Mouse (Mus musculus): ENCODE data around the gene Tnfaip1.
"Not testable (repeated sequence)": the region's sequence is repeated elsewhere in the genome, so short reads cannot be mapped to it uniquely, and the experiment has no call there.

Gene Tnfaip1

GRCm38 (mm10) chr11:78536690-78537084, 555 bp upstream of the Tnfaip1 start:
- no peak for DNase-seq (ENCODE audit: low spot score)

DNA sequence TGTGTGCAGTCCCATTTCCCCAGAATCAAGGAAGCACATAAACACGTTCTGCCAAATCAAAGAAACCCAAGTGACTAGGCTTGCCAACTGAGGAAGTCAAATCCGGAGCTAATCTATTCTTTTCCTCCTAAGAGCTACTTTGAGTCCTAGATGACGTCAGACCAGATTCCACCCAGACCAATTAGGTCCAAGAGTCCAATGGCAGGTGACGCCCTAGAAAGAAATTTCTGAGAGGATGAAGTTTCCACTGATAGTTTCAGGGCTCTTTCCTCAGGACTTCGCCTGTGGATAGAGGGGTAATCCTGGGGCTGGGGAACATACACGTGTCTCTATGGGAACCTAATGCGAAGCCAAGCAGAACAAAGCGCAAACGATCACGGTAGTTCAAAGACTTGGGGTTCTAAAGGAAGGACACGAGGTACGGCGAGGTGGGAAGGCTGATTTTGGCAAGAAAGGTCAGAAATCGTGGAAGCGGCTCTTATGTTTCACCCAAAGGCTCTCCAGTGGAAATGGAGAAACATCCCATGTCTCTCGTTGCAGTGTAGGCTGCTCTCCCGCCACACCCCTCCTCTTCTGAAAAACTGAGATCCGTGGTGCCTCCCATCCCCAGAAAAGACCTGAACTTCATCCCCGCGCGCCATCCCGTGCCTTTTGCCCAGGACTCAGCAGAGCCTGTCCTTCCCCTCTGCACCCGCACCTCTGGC, 604 bp downstream of the Tnfaip1 start:
- peak; percentile 56 for DNase-seq (ENCODE audit: low spot score)

DNA sequence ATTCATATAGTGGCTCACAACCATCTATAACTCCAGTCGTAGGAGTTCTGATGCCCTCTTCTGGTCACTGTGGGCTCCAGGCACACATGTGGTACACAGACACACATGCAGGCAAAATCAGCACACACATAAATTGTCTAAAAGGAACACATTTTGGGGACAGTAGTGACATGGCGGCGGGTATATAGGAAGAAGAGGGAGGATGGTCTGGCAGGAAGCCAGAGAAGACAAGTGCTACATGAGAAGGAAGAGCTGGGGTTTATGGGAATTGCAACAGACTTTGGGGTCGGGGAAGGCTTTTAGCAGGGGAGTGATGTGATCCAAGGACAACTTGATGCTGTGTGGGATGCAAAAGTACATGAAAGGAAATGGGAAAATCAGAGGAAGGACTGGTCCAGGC, 1.6 kb downstream of the Tnfaip1 start:
- DNase-seq (ENCODE audit: low spot score) = no peak

DNA sequence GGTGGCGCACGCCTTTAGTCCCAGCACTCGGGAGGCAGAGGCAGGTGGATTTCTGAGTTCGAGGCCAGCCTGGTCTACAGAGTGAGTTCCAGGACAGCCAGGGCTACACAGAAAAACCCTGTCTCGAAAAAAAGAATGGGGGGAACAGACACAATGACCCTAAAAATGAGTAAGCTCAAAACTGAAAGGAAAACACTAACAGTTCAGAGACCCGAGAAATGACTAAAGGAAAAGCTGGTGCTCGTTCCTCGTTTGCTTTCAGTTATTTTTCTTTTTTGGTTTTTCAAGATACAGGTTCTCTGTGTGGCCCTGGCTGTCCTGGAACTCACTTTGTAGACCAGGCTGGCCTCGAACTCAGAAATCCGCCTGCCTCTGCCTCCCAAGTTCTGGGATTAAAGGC, 4.6 kb downstream of the Tnfaip1 start:
- DNase-seq (ENCODE audit: low spot score) = not testable (repeated sequence)

- no peak for DNase-seq (ENCODE audit: low spot score)
Measured at GRCm38 (mm10) chr11:78531046-78531445, 5.1 kb downstream of the Tnfaip1 start.

DNA sequence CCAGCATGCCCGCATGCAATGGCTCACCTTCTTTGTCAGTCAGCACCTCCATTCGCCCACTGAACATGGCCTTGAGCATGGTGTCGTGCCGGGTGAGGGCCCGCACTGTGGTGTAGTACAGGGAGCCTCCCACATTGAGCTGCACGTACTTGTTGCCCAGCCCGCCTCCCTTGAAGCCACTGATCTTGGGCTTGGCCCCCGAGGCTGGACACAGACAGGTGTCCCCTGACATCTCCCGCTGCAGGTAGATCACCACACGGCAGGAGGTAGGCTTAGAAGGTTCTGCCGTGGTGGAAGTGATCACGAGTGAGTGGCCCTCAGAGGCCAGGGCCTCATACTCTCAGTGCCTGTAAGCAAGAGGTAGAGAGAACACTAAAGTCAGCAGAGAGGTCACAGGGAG, 6.1 kb downstream of the Tnfaip1 start:
- no peak for DNase-seq (ENCODE audit: low spot score)

DNA sequence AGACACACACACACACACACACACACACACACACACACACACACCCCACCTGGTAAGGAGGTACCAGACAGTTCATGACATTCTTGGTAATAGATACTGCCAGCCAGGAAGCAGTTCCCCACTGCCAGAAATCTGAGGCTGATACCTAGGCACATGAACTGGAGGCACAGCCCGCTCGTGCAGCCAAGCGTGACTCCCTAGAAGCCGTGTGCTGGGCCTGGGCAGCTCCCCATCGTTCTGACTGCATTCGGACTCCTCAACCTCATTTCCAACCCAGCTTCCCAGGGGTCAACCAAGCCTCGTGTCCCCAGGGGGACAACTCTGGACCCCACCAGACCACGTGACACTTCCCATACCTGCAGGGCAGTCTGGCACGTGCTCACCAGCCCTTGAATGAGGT, 7.4 kb downstream of the Tnfaip1 start:
- DNase-seq (ENCODE audit: low spot score) = no peak

DNA sequence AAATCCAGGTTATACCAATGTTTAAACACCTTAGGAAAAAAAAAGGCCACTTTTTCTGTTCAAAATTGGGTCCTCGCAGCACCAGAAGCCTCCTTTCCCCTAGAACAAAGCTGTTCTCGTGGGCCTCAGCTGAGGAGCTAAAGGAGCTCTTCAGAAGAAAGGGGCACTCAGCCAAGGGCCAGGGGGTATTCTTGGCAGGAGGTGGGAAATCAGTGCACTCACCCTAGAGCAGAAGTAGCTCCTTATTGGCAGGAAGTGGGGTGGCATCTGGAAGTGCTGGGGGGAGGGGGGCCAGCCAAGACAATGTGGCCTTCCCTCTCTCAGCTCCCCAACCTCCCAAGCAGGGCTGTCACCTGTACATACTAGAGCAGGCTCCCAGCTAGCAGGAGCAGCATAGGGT, 11.3 kb downstream of the Tnfaip1 start:
- no peak for DNase-seq (ENCODE audit: low spot score)

- DNase-seq (ENCODE audit: low spot score) = no peak
Measured at GRCm38 (mm10) chr11:78523241-78523955, 12.7 kb downstream of the Tnfaip1 start.

DNA sequence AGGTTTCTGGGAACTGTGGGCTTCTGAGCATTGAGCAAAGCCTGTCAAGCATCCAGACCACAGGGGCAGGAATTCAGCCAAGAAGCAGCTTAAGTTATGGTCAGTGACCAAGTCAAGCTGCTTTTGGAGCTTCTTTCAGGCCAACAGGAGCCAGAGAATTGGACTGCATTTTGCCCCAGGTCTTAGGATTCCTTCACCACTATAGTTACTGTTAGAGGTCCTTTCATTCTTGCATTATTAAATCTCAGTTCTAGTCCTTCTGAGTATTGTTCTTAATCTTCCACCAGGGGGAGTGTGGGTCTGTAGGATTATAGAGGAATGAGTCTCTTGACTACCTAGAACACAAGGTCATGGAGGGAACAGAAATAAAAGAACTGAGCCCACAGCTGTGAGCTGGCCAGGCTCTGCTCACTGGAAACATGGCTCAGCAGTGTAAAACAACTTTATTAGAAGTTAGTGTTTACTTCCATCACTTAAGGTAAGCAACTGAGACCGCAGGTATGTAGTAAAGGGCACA, 13.6 kb downstream of the Tnfaip1 start:
- DNase-seq (ENCODE audit: low spot score) = peak; percentile 46

GRCm38 (mm10) chr11:78521880-78522279, 14.3 kb downstream of the Tnfaip1 start:
- no peak for DNase-seq (ENCODE audit: low spot score)

- DNase-seq (ENCODE audit: low spot score) = no peak
Measured at GRCm38 (mm10) chr11:78518931-78519330, 17.2 kb downstream of the Tnfaip1 start.

GRCm38 (mm10) chr11:78515549-78516325, 20.4 kb downstream of the Tnfaip1 start:
- no peak for DNase-seq (ENCODE audit: low spot score)

DNA sequence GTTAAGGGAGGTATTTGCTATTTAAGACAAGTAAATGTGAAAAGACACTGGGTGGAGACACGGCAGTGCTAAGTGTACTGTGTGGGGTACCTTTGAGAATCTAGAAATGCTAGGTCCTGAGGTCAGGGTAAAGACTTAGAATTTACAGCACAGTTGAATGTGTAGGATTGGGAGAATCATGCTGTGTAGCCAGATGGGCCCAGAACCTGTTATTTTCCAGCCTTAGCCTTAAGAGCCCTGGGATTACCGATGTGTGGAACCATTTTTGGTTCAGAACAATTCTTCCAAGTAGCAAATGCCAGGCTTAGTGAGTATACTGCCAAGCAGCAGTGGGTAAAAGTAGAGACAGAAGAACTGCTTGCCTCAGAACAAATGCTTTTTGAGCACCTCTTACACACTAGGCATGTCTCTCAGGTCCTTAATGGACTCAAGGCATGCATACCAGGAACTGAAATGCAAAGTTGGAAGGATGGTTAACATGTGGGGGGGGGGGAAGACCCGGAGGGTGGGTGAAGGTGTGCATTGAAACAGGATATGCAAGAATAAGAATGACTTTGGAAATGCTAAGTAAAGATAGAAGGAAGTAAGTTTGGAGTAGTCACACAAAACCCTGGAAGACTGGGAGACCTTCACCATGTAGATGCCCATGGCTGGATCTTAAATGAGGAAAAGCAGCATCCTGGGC, 22.9 kb downstream of the Tnfaip1 start:
- DNase-seq (ENCODE audit: low spot score) = no peak

- DNase-seq (ENCODE audit: low spot score) = peak; percentile 94
Measured at GRCm38 (mm10) chr11:78512025-78512957, 23.8 kb downstream of the Tnfaip1 start, which contains the start of the genes Tmem199 and Poldip2. TSS of gene Tmem199 (minus strand) at chr11:78512172. TSS of gene Poldip2 (plus strand) at chr11:78512193.

DNA sequence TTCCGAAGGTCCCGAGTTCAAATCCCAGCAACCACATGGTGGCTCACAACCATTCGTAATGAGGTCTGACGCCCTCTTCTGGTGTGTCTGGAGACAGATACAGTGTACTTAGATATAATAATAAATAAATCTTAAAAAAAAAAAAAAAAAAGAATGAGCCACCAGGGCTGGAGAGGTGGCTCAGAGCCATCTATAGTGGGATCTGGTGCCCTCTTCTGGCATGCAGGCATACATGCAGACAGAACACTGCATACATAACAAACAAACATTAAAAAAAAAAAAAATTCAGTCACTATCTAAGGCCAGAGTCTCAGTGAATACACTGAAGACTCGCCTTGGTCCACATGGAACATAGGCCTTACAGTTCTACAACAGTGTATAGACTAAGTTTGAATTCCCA, 27.0 kb downstream of the Tnfaip1 start:
- peak; percentile 35 for DNase-seq (ENCODE audit: low spot score)

DNA sequence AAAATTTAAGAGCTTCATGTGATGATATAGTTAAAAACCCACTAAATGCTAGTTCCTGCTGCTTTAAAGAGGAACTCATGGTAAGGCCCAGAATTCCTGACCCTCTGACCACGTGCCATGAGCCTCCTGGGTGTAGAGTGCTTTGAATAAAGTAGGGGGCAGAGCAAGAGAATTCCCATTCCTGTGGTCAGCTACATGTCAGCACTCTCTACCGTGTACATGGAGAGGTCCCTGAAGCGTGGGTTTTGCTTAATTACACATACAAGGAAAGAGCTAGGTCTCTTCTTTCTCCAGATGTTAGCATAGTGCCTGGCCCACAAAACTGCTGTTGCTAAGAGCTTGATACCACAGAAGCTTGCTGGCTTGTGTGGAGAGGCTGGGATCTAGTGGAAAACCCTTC, 30.7 kb downstream of the Tnfaip1 start:
- DNase-seq (ENCODE audit: low spot score) = no peak

DNA sequence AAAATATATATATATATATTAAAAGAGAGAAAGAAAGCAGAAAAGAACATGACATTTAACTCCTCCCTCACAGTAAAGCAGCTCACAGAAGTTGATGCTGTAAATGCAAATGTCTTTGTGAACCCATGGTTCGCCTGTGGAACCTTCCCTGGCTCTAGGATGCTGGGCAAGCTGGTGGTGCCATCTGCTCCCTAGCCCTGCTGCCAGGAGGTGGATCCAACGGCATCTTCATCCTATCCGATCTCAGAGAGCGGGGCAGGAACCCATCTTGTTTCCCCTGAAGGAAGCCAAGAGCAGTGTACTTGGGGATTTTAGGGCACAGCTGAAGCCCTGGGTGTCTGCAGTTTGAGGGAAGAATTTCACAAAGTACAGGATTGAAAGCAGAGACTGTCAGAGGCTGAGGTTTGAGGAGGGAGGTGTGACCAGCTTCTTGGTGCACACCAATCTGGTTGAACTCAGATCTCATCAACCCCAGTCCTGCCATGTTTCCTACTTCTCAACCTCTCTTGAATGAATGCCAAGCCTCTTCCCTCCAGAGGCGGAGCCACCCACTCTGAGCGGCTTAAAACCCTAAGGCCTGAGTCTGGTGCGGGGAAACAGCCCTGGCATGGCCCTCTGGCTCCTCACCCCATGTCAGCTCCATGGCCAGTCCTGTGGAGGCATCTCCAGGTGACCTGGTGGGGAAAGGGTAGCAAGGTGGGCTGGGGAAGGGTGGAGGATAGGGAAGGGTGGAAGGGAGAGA, 33.1 kb downstream of the Tnfaip1 start, which contains the start of gene Sebox:
Gene Sebox, plus strand, starts transcription at position 539 of the 742 bp plus-strand sequence.
- peak; percentile 20 for DNase-seq (ENCODE audit: low spot score)

DNA sequence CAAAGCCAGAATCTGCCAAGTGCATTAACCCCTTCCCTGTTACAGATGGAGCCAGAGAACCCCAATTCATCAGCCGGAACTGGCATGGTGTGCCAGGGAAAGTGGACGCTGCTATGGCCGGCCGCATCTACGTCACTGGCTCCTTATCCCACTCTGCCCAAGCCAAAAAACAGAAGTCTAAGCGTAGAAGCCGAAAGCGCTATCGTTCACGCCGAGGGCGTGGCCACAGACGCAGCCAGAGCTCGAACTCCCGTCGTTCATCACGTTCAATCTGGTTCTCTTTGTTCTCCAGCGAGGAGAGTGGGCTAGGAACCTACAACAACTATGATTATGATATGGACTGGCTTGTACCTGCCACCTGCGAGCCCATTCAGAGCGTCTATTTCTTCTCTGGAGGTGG, 34.6 kb downstream of the Tnfaip1 start:
- no peak for DNase-seq (ENCODE audit: low spot score)

DNA sequence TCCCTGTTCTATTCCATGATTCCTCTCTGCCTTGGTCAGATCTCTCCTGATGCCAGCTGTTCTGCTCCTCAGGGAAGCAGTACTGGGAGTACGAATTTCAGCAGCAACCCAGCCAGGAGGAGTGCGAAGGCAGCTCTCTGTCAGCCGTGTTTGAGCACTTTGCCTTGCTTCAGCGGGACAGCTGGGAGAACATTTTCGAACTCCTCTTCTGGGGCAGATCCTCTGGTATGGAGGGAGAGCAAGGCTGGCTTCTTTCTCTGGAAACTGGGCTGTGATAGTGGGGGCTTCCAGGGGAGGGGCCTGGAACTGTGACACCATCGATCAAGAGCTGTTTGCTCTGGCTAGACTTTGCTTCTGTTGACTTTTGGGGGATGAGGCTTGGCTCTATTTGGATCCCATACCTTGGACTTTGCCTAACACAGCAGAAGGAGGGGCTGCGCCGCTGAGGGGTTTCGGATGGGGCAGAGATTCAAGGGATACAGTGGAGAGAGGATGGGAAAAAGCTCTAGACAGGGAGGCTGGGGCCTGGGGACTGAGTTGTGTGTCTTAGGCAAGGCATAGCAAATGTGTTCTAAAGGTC, 35.4 kb downstream of the Tnfaip1 start:
- no peak for DNase-seq (ENCODE audit: low spot score)
